Mouse (Mus musculus): ENCODE results near the gene Was.

- TF ChIP-seq CTCF (IDR thresholded peaks at IDR 0.05; ENCODE audit: borderline replicate concordance, insufficient read depth, low read length) (no peak), POLR2A (IDR thresholded peaks at IDR 0.05; ENCODE audit: low read depth, low read length) (no peak)
Measured at GRCm38 (mm10) chrX:8099435-8099834, 9.1 kb upstream of the Was start.
